Mouse (Mus musculus) heart, postnatal 36 days (tissue): ENCODE measurements around the gene 1110059E24Rik. TPM values are rescaled to one million over a fixed set of nuclear protein-coding genes. Genes with fewer than 3 reads are reported as not detected.

Experiments
- DNase-seq, 2 experiments: peaks; one replicate each; pipeline ENCODE4 v3.0.0; 2021 to 2022
- intact Hi-C: fragments of 180-260 bp; cut with DNase I; formaldehyde crosslinking; loops from one replicate; pipeline ENCODE4 v1.15.1; 2025
- total RNA-seq, 2 experiments: library from RNA; stranded (reverse); gene quantifications; 2 replicates each; pipeline ENCODE4 v1.2.3; 2021

Gene 1110059E24Rik
- total RNA-seq = 10 to 100 TPM; 12.0 to 15.7 TPM

- peak; percentile 92 to 96 for DNase-seq
- intact Hi-C loops = loop anchor here (2.0 to 10.0 kb wide), 4 partner anchors 80 to 380 kb away; partner anchors contain the start of gene Zfand5
Observed at GRCm38 (mm10) chr19:21652285-21653171, at the start of gene 1110059E24Rik. TSS of gene 1110059E24Rik (minus strand) at chr19:21652976.

- intact Hi-C loops = no loop called here
- no peak for DNase-seq
Observed at GRCm38 (mm10) chr19:21680986-21681385, 28.2 kb upstream of the 1110059E24Rik start.

- no peak for DNase-seq
- intact Hi-C loops = no loop called here
Observed at GRCm38 (mm10) chr19:21680091-21680490, 27.3 kb upstream of the 1110059E24Rik start.

DNA sequence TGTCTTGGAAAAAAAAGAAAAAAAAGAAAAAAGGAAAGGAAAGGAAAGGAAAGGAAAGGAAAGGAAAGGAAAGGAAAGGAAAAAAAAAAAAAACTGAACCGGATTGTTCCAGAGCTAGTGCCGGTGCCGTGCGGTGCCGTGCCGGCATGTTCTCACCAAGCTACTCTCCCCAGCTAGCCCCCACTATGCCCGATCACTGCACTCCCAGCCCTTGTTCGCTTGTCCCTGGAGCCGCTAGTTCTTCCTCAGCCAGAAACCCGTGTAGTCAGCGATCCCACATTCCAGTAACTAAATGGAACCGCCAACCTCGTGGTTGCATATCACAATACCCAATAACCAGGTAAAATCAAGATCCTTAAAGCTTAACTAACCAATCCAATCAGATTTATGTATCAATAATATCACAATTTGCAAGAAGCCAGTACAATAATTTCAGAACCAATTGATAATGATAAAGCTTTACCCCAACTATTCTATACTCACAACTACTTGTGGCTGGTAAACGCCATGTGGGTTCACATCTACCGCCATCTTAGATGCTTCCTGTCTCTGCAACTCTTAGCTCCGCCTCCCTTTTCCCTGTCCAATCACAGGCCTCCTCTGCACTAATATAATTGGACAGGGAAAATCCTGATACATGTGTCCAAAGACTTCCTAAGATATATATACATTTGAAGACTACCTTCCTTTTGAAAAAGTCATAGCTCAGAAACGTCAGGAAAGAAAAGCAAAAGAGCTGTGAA, 21.7 kb upstream of the 1110059E24Rik start:
- DNase-seq = no peak
- intact Hi-C loops = no loop called here

GRCm38 (mm10) chr19:21669650-21670049, 16.9 kb upstream of the 1110059E24Rik start:
- intact Hi-C loops = no loop called here

GRCm38 (mm10) chr19:21663756-21664456, 11.1 kb upstream of the 1110059E24Rik start:
- intact Hi-C loops = no loop called here
- DNase-seq = no peak

More at GRCm38 (mm10) chr19:21669650-21670049, 16.9 kb upstream of the 1110059E24Rik start:
- no peak for DNase-seq

DNA sequence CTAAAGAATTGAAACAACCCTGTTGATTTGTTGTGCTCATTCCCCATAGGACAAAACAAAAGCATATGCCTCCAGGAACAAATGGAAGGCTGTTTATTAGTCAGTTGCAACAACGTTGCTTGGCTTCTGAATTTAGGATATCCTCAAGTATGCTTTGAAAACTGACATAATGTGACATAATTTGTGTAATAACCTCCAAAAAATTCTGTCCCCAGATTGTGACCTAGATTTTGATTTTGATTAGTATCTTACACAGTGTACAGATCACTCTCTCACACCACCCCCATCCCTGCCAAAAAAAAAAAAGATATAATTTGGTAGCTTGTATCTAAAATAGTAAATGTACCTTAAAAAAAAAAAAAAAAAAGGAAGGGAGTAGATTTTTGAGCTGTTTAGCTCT, 8.0 kb upstream of the 1110059E24Rik start:
- no peak for DNase-seq
- intact Hi-C loops = no loop called here

GRCm38 (mm10) chr19:21654788-21655187, 2.0 kb upstream of the 1110059E24Rik start:
- intact Hi-C loops = loop anchor here (5.0 to 10.0 kb wide), 3 partner anchors 82 to 280 kb away; no protein-coding TSS in a partner anchor
- DNase-seq = no peak

DNA sequence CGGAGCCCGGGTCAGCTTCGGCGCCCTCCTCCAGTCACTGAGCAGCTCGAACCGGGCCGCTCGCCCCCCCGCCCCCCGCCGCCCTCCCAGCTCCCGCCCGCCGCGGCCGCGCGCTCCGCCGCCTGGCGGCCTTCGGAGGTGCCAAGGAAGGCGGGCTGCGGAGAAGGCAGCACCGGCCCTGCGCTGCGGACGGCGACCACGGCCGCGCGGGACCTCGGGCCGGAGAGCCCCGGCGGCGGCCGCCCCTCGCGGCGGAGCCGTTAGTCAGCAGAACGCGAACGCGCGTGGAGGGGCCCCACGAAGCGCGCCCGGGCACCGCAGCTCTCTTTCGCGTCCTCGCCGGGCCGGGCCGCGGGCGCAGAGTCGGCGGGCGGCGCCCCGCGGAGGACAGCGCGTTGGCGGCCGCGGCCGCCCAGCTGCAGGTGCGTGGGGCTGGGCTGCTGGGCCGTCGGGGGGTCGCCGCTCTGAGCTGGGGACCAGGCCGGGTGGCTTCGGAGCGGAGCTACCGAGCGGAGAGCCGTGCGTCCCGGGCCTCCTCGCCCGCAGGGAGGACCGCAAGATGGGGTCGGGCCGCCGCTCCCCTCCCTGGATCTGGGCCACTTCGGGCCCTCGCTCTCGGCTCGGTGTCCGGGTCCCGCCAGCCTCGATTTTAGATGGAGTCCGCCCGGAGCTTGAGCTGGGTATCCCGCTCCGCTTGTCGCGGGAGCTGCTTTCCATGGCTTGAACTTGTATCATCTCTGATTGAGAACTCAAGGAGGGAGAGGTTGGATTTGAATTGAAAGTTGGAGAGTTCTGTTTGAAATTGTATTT, 601 bp upstream of the 1110059E24Rik start, which contains the start of gene Abhd17b:
TSS of gene Abhd17b (plus strand) at position 14 of the 810 bp plus-strand sequence.
- intact Hi-C loops = loop anchor here (2.0 to 10.0 kb wide), 4 partner anchors 81 to 381 kb away; partner anchors contain the start of gene Zfand5
- DNase-seq = peak in 1 of 2 experiments; percentile 64

DNA sequence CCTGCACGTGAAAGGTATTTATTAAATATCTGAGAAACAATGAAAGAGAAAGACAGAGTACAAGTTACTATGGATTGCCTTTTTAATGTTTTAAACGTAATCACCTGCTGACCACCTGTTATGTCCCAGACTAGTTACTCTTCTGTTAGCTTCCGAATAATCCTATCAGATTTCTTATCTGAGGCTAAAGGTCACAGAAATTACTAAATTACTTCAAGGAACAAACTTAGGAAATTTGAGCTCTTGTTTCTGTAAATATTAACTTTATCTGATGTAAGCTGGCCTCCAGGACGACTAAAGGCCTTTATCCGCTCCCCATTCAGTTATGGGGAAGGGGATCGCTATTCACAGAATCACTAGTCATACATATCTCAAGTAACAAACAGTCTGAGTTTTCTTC, 1.1 kb downstream of the 1110059E24Rik start:
- no peak for DNase-seq
- intact Hi-C loops = loop anchor here (2.0 to 10.0 kb wide), 4 partner anchors 79 to 379 kb away; partner anchors contain the start of gene Zfand5

GRCm38 (mm10) chr19:21646142-21646541, 6.6 kb downstream of the 1110059E24Rik start:
- intact Hi-C loops = no loop called here

GRCm38 (mm10) chr19:21645301-21645700, 7.5 kb downstream of the 1110059E24Rik start:
- intact Hi-C loops = no loop called here
- DNase-seq = no peak

More at GRCm38 (mm10) chr19:21646142-21646541, 6.6 kb downstream of the 1110059E24Rik start:
- DNase-seq = no peak

DNA sequence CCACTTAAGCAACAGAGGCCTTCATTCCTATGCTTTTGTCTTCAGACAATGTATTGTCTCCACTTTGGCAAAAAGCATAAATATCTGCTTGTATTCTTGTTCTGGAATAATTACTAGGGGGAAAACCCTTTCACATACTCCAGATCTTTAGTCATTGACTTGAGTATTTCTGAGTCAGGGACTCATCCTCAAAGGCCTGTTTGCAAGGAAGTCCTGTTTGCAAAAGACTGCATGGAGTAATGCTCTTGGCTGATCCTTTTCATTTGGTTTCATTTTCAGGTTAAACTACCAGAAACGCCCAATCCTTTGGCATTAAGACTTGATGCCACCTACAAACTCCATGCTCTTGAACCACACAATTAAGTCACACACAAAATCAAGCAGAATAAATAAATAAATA, 8.8 kb downstream of the 1110059E24Rik start:
- intact Hi-C loops = no loop called here
- no peak for DNase-seq

- intact Hi-C loops = no loop called here
- DNase-seq = no peak
Observed at GRCm38 (mm10) chr19:21637672-21638071, 15.1 kb downstream of the 1110059E24Rik start.

DNA sequence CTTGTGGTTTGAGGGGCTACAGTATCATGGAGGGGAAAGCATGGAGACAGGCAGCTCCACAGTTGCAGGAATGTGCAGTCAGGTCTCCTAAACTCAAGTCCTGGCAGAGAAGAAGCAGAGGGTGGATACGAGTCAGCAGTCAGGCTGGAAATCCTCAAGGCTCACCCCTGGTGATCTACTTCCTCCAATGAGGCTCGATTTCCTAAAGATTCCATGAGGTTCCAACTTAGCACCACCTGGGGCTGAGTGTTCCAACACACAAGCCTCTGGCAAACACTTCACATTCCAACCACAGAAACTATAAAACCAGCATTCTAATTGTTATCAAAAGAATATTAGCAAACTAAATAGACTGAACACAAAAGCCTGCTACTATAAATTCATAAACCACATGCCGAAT, 15.9 kb downstream of the 1110059E24Rik start:
- intact Hi-C loops = no loop called here
- DNase-seq = no peak

DNA sequence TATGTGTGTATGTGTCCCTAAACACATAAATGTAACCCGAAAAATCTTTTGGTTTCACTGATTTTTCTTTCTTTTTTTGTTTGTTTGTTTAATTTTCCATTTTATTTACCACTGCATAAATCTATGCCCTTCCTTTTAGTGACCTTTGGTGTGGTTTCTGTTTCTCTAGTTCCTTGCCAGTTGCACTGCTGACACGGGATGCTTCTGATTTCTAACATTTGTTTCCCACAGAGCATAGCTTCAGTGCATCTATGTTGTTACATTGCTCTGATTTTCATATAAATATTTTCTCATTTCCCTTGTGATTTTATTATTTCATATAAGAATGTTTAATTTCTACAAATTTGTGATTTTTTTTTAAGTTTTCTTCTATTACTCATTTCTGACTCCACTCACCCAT, 17.4 kb downstream of the 1110059E24Rik start:
- intact Hi-C loops = no loop called here
- no peak for DNase-seq

- intact Hi-C loops = no loop called here
- no peak for DNase-seq
Observed at GRCm38 (mm10) chr19:21630656-21631331, 22.0 kb downstream of the 1110059E24Rik start.

DNA sequence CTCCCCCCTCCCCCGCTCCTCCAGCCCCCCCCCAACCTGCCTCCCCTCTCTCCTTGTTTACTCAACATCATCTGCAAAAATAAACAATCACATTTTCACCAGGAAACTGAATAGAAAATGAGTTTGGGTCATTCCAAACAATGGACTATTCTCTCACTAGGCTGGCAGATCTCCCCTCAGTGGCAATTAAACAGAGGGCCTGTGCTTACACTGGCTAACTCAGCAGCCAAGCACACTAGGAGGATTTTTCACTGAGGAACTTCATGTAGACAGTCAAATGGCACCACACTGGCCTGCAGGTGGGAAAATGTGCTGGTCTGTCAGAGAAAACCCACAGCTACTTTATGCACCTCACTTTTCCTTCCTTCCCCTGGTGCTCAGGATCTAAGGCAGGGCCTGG, 23.3 kb downstream of the 1110059E24Rik start:
- no peak for DNase-seq
- intact Hi-C loops = no loop called here

- DNase-seq = no peak
- intact Hi-C loops = no loop called here
Observed at GRCm38 (mm10) chr19:21629030-21629429, 23.7 kb downstream of the 1110059E24Rik start.
